Mouse (Mus musculus): ENCODE measurements around the gene Trp53i11.

DNA sequence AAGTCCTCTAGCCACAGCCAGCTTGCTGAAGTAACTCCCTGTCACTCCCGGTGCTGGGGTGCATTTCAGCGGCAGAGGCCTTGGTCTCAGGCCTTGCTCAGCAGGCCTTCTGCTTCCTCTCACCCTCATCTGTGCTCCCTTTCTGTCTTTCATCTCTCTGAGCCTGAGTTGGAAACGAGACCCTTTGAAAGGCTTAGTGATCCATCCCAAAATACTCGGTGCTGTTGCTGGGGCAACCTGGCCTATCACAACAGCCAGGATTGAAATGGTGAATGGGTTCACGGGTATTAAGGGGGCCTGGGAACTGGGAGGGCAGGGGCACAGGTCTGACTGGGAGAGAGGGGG, 41.1 kb downstream of the Trp53i11 start:
- TF ChIP-seq CTCF (IDR thresholded peaks at IDR 0.05; ENCODE audit: control insufficient read depth, insufficient read depth, insufficient replicate concordance, low read depth, low read length) (no peak), POLR2A (IDR thresholded peaks at IDR 0.05; ENCODE audit: control insufficient read depth, low read depth, low read length) (no peak)

Data from testis, adult 2 months (tissue).